Mouse (Mus musculus) kidney, adult 11 months (tissue): Measurements from ENCODE around the gene Trp63.
"Not testable (repeated sequence)": the region's sequence is repeated elsewhere in the genome, so short reads cannot be mapped to it uniquely, and the experiment has no call there.

ENCODE experiments used
- DNase-seq: peaks from one replicate; pipeline ENCODE4 v3.0.0; 2022

Gene Trp63

GRCm38 (mm10) chr16:25683531-25684248 is at the start of gene Trp63:
Gene Trp63, plus strand, starts transcription at chr16:25683763.
- DNase-seq: no peak

DNA sequence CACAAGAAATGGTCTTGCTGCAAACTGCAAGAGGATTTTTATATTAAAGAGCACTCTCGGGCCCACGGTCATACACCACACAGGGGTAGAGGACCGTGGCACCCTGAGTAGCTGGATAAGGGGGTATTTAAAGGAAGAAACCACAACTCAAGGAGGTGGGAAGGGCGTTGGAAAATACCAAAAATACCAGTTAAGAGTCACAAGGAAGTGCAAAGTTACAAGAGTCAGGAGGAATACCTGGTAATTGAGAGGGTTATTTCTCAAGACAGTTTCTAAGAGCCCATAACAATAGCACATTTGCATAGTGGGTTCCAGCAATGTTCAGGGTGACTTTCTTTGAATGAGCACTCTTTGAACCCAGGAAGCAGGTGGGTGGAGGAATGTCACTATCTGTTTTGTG is 38.8 kb upstream of the Trp63 start:
- DNase-seq: not testable (repeated sequence)

GRCm38 (mm10) chr16:25660510-25661235 is 22.9 kb upstream of the Trp63 start:
- DNase-seq: no peak

GRCm38 (mm10) chr16:25663116-25663515 is 20.4 kb upstream of the Trp63 start:
- no peak for DNase-seq

- DNase-seq: no peak
Observed at GRCm38 (mm10) chr16:25673861-25674440, 9.6 kb upstream of the Trp63 start.

DNA sequence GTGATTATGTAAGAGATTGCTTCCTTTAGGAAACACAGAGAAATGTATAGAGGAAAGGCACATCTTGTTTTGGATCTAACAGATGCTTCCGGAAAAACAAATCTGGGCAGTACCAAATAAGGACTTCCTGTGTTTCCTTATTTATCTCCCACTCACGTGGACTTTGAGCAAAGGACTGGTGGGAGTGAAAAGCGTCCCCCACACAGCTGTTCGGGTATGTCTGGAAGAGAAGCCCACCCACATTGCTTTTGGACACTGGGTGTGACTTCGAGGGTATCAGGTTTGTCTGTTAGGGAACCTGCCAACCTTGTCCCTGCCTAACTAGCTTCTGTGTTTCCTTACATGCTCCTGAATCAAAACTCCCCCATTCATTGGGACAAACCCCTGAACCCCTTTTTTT is 3.2 kb upstream of the Trp63 start:
- DNase-seq: no peak

DNA sequence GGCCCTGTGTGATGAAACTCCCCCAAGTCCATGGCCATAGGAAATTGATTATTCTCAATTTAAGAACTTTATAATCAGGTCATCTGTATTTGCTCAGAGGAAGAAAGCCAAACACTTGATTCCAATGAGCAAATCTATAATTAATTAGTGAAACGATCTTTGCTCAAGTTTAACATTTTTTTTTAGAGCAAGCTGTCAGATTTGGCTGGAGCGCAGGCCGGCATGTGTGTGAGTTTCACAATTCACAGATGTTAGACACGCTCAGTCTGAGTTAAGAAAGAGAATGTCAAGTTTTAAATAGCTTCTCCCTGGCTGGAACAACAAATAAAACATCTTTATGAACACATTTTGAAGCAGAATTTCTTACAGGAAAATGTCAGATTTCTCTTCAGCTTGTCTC is 1.0 kb upstream of the Trp63 start:
- no peak for DNase-seq

DNA sequence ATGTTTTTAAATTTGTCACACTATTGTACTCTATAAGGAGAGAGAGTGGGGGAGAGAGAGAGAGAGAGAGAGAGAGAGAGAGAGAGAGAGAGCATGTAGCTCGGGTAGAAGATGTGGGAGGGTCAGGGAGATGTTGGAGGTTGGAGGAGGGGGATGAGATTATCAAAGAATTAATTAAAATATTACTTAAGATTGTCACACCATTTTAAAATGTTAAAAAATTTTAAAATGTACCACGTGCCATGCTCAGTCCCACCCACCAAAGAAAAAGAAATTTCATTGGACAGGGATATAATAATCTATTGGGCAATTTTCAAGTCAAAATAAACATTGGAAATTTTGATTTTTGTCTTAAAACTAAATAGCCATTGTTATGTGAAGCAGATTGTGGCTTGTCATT is 1.0 kb downstream of the Trp63 start:
- no peak for DNase-seq

DNA sequence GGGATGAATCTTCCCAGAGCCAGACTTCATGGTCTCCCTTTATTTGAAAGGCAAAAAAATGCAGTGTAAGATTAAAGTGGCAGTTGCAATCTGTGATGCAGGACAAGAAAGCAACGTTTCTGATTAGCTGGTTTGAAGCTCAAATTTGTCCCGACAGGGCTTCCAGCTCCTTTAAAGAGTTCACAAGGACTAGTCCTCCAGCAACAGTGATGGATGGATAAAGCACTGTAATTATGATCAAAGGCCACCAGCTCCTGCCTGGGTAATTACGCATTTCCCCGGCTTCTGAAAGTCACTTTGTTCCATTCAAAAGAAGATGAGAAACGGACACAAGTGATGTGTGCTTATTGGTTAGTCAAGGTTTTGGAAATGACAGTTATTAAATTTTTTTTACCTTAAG is 7.0 kb downstream of the Trp63 start:
- no peak for DNase-seq

GRCm38 (mm10) chr16:25701252-25701651 is 17.7 kb downstream of the Trp63 start:
- DNase-seq: no peak

GRCm38 (mm10) chr16:25706260-25706659 is 22.7 kb downstream of the Trp63 start:
- no peak for DNase-seq

DNA sequence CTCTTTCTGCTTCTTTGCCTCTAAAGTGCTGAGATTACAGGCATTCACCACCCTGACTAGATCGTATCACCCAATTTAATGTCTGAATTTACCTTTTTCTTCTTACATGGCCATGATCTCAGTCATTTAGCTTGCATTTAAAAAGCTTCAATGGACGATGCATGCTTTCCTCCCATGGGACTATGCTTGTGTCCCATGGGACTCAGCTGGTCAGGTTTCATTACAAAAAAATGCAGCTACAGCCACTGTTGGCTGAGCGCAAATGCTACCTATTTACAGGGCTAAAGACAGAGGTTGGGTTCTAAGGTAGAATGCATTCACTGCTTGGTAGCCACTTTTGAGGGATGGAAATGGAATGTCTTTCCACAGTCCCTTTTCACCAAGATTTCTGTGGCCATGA is 32.2 kb downstream of the Trp63 start:
- DNase-seq: no peak

DNA sequence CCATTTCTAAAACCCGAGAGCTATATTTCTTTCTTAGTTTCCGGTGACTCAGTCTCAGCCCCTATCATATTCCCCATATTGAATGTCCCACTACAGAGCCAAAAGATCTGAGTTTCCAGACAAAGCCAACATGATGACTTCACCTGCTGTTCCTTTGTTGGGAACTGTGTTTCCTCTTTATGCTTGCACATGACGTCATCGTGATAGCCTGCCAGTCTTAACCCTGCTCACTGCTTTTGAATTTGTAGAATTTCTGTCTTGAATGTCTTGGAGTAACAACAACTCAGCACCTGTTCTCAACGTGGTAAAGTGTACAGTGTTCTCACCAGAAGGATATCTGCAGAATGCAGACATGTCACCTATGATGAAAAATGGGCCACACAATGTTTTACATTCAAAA is 39.6 kb downstream of the Trp63 start:
- no peak for DNase-seq

GRCm38 (mm10) chr16:25727001-25727400 is 43.4 kb downstream of the Trp63 start:
- no peak for DNase-seq

DNA sequence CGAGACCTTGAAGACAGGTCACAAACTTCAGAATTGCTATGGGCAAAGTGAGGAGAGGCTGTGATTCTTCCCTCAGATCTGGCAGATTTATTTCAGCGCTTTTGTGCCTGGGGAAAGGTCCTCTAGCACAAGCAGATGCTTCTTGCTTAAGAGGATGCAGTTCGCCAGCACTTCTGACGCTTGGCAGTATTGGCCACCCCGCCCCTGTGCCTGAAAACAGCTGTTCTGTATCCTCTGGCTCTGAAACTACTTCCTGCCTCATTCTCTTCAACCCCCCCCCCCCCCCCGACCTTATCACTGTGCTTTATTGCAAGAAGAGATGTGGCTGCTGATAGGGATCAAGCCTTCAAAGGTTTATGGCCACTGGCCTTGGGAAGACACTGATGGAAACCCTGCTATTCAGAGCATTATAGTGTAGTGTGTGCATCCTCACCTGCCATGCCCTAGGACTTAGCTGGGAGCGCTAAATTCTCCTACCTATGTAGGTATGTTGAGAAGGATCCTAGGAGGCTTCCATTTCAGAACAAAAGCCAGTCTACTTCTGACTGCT is 44.5 kb downstream of the Trp63 start:
- peak; percentile 24 for DNase-seq

GRCm38 (mm10) chr16:25736912-25737311 is 53.3 kb downstream of the Trp63 start:
- no peak for DNase-seq

DNA sequence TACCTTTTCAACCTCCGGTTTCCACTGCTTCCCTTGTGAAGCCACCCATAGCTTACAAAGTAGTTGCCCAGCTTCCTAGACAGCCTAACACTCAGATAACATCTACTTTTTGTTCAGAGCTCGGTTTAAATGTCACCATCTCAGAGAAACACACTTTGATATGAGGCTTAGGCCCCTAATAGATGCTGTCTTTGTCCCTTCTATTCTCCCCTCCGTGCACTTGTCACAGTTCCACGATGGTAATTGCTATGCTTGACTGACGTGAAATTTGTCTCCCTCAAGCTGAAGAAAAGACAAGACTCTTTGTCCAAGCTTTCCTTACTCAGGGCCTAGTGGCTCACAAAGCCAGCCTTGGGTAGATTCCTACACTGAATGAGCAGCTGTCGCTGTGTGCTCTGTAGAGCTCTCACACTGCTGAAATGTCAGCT is 54.1 kb downstream of the Trp63 start:
- DNase-seq: no peak

- DNase-seq: peak; percentile 30
Observed at GRCm38 (mm10) chr16:25746807-25747206, 63.2 kb downstream of the Trp63 start.

DNA sequence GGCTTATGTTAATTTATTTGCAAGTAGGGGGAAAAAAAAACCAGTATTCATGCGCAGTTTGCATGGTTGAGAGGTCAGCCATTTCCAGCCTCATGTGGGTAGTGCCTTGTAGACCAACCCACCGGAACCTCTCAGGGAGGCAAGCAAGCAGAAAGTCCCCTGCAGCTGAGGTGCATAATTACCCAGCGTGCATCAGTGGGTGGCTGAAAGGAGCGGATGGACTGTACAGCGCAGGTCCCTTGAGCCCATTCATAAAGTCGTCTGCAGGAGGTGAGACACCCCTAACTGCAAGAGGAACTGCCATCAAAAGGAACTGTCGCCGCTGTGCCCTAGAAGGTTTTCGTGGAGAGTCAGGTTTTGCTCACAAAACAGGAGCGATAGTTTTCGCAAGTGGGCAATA is 68.3 kb downstream of the Trp63 start:
- DNase-seq: peak; percentile 37

- peak; percentile 40 for DNase-seq
Observed at GRCm38 (mm10) chr16:25758108-25758507, 74.5 kb downstream of the Trp63 start.

DNA sequence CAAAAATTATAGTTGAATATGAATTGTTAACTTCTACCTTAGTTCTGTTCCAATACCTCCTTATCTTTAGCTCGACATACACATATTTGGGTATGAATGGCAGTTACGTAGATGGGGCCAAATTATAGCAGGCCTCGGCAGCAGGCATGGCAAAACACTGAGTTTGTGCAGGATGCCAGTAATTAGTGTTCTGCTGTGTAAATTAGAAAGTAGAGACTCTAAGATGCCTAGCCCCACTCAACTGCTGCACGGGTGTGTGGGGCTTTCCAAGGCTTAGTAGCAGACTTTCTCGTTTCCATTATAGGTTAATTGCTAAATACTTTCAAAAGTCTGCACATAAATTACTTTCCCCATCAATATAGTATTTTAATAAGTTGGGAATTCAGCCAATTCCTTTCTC is 82.0 kb downstream of the Trp63 start:
- DNase-seq: no peak

DNA sequence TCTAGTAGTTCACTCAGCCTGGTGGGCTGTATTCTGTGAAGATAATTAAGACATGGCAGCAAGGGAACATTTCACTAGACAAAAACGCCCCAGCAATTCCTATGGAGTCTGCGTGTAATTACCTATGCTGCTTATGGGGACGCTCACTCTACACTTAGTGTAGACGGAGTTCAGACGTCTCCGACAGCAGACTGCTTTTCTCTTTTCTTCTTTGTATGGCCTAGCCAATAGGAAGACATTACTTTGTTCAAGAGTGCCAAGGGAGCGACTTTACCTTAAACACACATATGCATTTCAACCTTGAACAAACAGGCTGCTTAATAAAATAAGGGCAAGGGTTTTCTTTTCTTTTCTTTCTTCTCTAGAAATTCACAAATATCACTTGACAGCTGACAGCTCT is 91.0 kb downstream of the Trp63 start:
- DNase-seq: no peak

DNA sequence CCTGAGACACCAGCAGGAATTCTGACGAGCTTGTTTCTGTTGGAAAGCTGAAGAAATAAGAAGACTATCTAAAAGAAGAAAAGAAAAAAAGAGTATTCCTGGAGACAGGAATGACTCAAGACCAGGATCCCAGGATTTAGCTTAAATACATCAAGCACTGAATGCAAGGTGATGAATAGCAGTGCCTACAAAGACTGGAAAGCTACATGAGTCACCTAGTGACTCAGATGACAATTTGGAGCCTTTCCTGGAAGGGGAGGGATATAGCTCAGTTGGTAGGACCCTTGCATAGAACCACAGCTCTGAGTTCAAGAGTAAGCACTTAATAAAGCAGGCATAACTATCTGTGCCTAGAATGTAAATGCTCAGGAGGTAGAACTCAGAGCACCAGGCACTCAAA is 93.9 kb downstream of the Trp63 start:
- no peak for DNase-seq

DNA sequence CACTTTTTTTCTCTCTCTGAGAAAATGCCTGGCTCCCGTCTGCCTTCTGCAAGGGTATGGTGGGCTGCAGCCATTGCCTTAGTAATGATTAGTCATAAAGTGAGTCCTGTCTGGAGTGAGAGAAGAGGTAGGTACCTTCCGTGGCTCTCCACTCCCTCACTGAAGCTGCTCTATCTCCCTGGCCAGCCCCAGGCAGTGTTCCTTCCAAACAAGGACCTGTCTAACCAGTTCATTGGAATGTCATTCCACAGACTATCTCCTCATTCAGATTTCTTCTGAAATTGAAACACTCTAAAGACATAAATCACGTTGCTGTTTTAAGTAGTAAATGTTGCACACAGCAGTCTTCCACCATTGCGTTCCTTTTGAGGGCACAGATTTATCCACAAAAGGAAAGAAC is 96.4 kb downstream of the Trp63 start:
- no peak for DNase-seq
